Mouse (Mus musculus) forebrain, embryonic 10.5 days (tissue): Measurements from ENCODE around the gene Nupr1l. TPM values are rescaled to one million over a fixed set of nuclear protein-coding genes. Genes with fewer than 3 reads are reported as not detected.

Source experiments
- DNase-seq: peaks from one replicate; pipeline ENCODE4 v3.0.0-alpha.2; 2017; ENCODE audit warnings: low spot score; ENCODE audit errors: extremely low spot score
- H3K27ac ChIP-seq: fragments of 300-500 bp; sonication (generic); 2 replicates; pipeline ENCODE4 v1.5.1; 2016; ENCODE audit warnings: mild to moderate bottlenecking
- H3K27me3 ChIP-seq: fragments of 300-500 bp; sonication (generic); 2 replicates; pipeline ENCODE4 v1.6.1; 2016; ENCODE audit warnings: mild to moderate bottlenecking; ENCODE audit not compliant: poor library complexity, severe bottlenecking
- H3K36me3 ChIP-seq: fragments of 300-500 bp; sonication (generic); replicated peaks from 2 replicates; pipeline ENCODE4 v1.6.1; 2016; ENCODE audit warnings: mild to moderate bottlenecking, moderate library complexity
- H3K4me1 ChIP-seq: fragments of 300-500 bp; sonication (generic); 2 replicates; pipeline ENCODE4 v1.6.1; 2016
- H3K4me3 ChIP-seq: fragments of 300-500 bp; sonication (generic); 2 replicates; pipeline ENCODE4 v1.5.1; 2016; ENCODE audit warnings: mild to moderate bottlenecking, moderate library complexity
- H3K9me3 ChIP-seq: fragments of 300-500 bp; sonication (generic); 2 replicates; pipeline ENCODE4 v1.6.1; 2016; ENCODE audit warnings: mild to moderate bottlenecking, moderate library complexity
- WGBS: fragments of 180-500 bp; shearing (Covaris S2); methylation state at CpG from one replicate; pipeline ENCODE4 v1.1.7; 2016; 5-methylcytosine and 5-hydroxymethylcytosine counted together
- polyA plus RNA-seq: library from polyadenylated mRNA; unstranded; fragments of >200 nt; fragmentation: Nextera tagmentation; extraction: Ambion mirVana; gene quantifications from 2 replicates; pipeline ENCODE4 v1.2.1, GENCODE M21; 2016

Gene Nupr1l
- polyA plus RNA-seq: 3.3 and 4.9 TPM in 2 replicates

- peaks cover 12% of the 10 kb centered on the region for H3K27me3 ChIP-seq
- WGBS: under 1% methylated on average over 63 of the region's 63 CpGs
- no peaks in the 10 kb centered on the region for H3K9me3 ChIP-seq
- DNase-seq: peak; percentile 96
- H3K4me1 ChIP-seq: peaks cover 12% of the 10 kb centered on the region
- H3K27ac ChIP-seq: peak within 1 kb of the TSS; percentile 93
- H3K36me3 ChIP-seq: no peaks in the 10 kb centered on the region
- H3K4me3 ChIP-seq: peak within 1 kb of the TSS; percentile 79
Observed at GRCm38 (mm10) chr5:129908242-129908965, at the start of gene Nupr1l. Gene Nupr1l, plus strand, starts transcription at chr5:129908540.

- no peak overlapping the region for H3K27ac ChIP-seq
- H3K4me3 ChIP-seq: no peak overlapping the region
- no peaks in the 10 kb centered on the region for H3K27me3 ChIP-seq
- 95% methylated on average over 6 of the region's 6 CpGs for WGBS
- no peak for DNase-seq
- H3K4me1 ChIP-seq: peaks cover 5% of the 10 kb centered on the region
- peaks cover 52% of the 10 kb centered on the region for H3K36me3 ChIP-seq
- H3K9me3 ChIP-seq: no peaks in the 10 kb centered on the region
Observed at GRCm38 (mm10) chr5:129862325-129862724, 46.0 kb upstream of the Nupr1l start.

GRCm38 (mm10) chr5:129864467-129864866, 43.9 kb upstream of the Nupr1l start:
- WGBS: 15% methylated on average over 18 of the region's 18 CpGs
- H3K4me3 ChIP-seq: peak overlapping the region; percentile 18; the same call in 1 of the 2 replicates
- no peak overlapping the region for H3K27ac ChIP-seq
- H3K4me1 ChIP-seq: peaks cover 5% of the 10 kb centered on the region
- peaks cover 35% of the 10 kb centered on the region for H3K36me3 ChIP-seq
- no peaks in the 10 kb centered on the region for H3K9me3 ChIP-seq
- DNase-seq: peak; percentile 26
- no peaks in the 10 kb centered on the region for H3K27me3 ChIP-seq

- H3K36me3 ChIP-seq: peaks cover 21% of the 10 kb centered on the region
- no peaks in the 10 kb centered on the region for H3K27me3 ChIP-seq
- no peak overlapping the region for H3K4me3 ChIP-seq
- 86% methylated on average over 12 of the region's 12 CpGs for WGBS
- H3K4me1 ChIP-seq: peaks cover 5% of the 10 kb centered on the region
- no peaks in the 10 kb centered on the region for H3K9me3 ChIP-seq
- H3K27ac ChIP-seq: no peak overlapping the region
- no peak for DNase-seq
Observed at GRCm38 (mm10) chr5:129865841-129866240, 42.5 kb upstream of the Nupr1l start.

GRCm38 (mm10) chr5:129869238-129869995, 38.9 kb upstream of the Nupr1l start:
- H3K36me3 ChIP-seq: no peaks in the 10 kb centered on the region
- peaks cover 1% of the 10 kb centered on the region for H3K4me1 ChIP-seq
- no peak for DNase-seq
- 90% methylated on average over 19 of the region's 19 CpGs for WGBS
- no peak overlapping the region for H3K4me3 ChIP-seq
- no peaks in the 10 kb centered on the region for H3K9me3 ChIP-seq
- H3K27ac ChIP-seq: no peak overlapping the region
- H3K27me3 ChIP-seq: no peaks in the 10 kb centered on the region

GRCm38 (mm10) chr5:129871238-129871637, 37.1 kb upstream of the Nupr1l start:
- H3K36me3 ChIP-seq: no peaks in the 10 kb centered on the region
- no peak overlapping the region for H3K4me3 ChIP-seq
- H3K27ac ChIP-seq: no peak overlapping the region
- DNase-seq: no peak
- no peaks in the 10 kb centered on the region for H3K4me1 ChIP-seq
- H3K9me3 ChIP-seq: no peaks in the 10 kb centered on the region
- H3K27me3 ChIP-seq: no peaks in the 10 kb centered on the region
- whole genome bisulfite sequencing: 87% methylated on average over 2 of the region's 2 CpGs

- H3K9me3 ChIP-seq: no peaks in the 10 kb centered on the region
- no peak overlapping the region for H3K27ac ChIP-seq
- no peaks in the 10 kb centered on the region for H3K27me3 ChIP-seq
- H3K4me3 ChIP-seq: no peak overlapping the region
- DNase-seq: no peak
- no peaks in the 10 kb centered on the region for H3K4me1 ChIP-seq
- WGBS: 89% methylated on average over 12 of the region's 12 CpGs
- H3K36me3 ChIP-seq: no peaks in the 10 kb centered on the region
Observed at GRCm38 (mm10) chr5:129873942-129874341, 34.4 kb upstream of the Nupr1l start.

- Histone ChIP-seq H3K4me3 (no peak overlapping the region), H3K9me3 (no peaks in the 10 kb centered on the region), H3K36me3 (peaks cover 6% of the 10 kb centered on the region), H3K27ac (no peak overlapping the region), H3K27me3 (no peaks in the 10 kb centered on the region), H3K4me1 (no peaks in the 10 kb centered on the region)
- 75% methylated on average over 11 of the region's 11 CpGs for WGBS
- no peak for DNase-seq
Observed at GRCm38 (mm10) chr5:129875098-129875497, 33.2 kb upstream of the Nupr1l start.

- no peak overlapping the region for H3K4me3 ChIP-seq
- H3K27ac ChIP-seq: no peak overlapping the region
- 76% methylated on average over 9 of the region's 9 CpGs for WGBS
- H3K9me3 ChIP-seq: no peaks in the 10 kb centered on the region
- no peaks in the 10 kb centered on the region for H3K4me1 ChIP-seq
- no peak for DNase-seq
- H3K36me3 ChIP-seq: peaks cover 33% of the 10 kb centered on the region
- H3K27me3 ChIP-seq: no peaks in the 10 kb centered on the region
Observed at GRCm38 (mm10) chr5:129877731-129878455, 30.4 kb upstream of the Nupr1l start.

GRCm38 (mm10) chr5:129878946-129879345, 29.4 kb upstream of the Nupr1l start:
- Histone ChIP-seq H3K27ac (no peak overlapping the region), H3K4me1 (no peaks in the 10 kb centered on the region), H3K27me3 (no peaks in the 10 kb centered on the region), H3K9me3 (no peaks in the 10 kb centered on the region), H3K36me3 (peaks cover 41% of the 10 kb centered on the region), H3K4me3 (no peak overlapping the region)
- WGBS: 64% methylated on average over 2 of the region's 2 CpGs
- no peak for DNase-seq

GRCm38 (mm10) chr5:129879888-129880287, 28.5 kb upstream of the Nupr1l start:
- Histone ChIP-seq H3K4me3 (no peak overlapping the region), H3K27me3 (no peaks in the 10 kb centered on the region), H3K4me1 (no peaks in the 10 kb centered on the region), H3K9me3 (no peaks in the 10 kb centered on the region), H3K27ac (no peak overlapping the region), H3K36me3 (peaks cover 50% of the 10 kb centered on the region)
- no peak for DNase-seq
- 81% methylated on average over 3 of the region's 3 CpGs for WGBS

GRCm38 (mm10) chr5:129886271-129886670, 22.1 kb upstream of the Nupr1l start:
- H3K4me3 ChIP-seq: peak overlapping the region; percentile 92
- H3K4me1 ChIP-seq: peaks cover 18% of the 10 kb centered on the region
- H3K27ac ChIP-seq: peak overlapping the region; percentile 95
- no peaks in the 10 kb centered on the region for H3K27me3 ChIP-seq
- no peaks in the 10 kb centered on the region for H3K9me3 ChIP-seq
- peaks cover 41% of the 10 kb centered on the region for H3K36me3 ChIP-seq
- no peak for DNase-seq
- WGBS: 56% methylated on average over 10 of the region's 10 CpGs
